Mouse (Mus musculus): Measurements from ENCODE around the gene R3hcc1l.

The R3hcc1l gene

DNA sequence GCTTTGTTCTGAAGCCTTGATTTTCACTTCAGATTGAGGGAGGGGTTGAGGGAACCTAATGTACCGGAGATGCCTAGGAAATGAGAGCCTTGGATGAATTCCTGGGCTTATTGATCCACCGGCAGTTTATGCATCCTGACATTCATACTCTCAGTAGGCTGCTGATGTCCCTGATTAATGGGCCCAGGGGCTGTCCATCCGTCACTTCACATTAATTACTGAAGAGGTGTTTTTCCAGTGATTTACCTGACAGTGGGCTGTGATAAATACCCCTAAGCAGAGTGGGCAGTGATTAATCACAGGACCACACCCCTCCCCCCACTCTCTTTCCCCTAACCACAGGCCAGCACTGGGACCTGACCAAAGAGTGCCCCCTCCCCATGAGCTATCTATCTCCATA lies 22.1 kb downstream of the R3hcc1l start:
- DNase-seq (ENCODE audit: low spot score in 2 of 2), result no peak

DNA sequence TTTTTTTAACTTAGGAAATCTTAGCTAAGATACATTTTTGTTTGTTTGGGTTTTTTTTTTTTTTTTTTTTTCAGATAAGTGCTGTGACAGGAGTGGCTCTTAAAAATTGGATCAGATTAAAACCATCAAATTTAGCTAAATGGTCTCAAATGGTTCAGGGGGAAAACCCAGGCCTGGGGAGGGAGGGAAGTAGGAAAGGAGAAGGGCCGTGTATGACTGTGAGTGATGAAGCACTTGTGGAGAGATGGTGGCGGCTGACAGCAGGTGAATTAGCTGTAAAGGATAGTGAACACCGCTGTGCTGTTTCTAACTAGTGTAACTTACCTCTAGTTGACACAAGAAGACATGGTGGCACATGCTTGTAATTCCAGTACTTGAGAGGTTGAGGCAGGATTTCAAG lies 40.1 kb downstream of the R3hcc1l start:
- DNase-seq (ENCODE audit: low spot score in 2 of 2), result no peak

DNA sequence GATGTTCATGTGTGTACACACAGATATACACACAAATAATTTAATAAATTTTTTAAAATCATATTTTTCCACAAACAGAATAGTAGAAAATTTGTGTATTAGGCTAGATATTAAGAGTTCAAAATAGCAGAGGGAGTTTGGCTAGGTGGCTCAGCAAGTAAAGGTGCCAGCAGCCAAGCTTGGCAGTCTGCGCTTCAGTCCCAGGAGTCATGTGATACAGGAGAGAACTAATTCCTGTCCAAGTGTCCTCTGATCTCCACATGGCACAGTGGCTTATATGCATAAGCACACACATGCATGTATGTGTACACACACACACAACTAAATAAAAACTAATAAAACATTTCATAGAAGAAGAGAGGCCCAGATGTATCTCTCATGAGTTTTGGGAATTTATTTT lies 43.4 kb downstream of the R3hcc1l start:
- no peak for DNase-seq (ENCODE audit: low spot score in 2 of 2)

DNA sequence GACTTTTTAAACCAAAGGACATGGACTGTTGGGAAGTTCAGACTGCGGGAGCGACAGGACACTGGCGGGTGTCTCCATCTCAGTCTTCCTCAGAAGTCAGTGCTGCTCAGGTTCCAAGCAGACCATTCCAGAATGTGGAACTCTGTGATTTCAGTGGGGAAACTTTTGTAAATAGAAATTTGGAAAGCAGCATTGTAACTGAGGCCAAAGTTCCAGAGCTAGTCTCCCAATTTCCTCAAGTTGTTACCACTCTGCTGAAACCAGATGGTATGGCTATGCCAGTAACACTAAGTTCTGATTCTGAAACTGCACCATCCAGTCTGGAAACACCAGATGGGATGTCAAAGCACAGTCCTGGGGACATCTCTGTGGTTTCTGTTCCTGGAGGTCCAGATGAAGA lies 44.4 kb downstream of the R3hcc1l start:
- no peak for DNase-seq (ENCODE audit: low spot score in 2 of 2)

DNA sequence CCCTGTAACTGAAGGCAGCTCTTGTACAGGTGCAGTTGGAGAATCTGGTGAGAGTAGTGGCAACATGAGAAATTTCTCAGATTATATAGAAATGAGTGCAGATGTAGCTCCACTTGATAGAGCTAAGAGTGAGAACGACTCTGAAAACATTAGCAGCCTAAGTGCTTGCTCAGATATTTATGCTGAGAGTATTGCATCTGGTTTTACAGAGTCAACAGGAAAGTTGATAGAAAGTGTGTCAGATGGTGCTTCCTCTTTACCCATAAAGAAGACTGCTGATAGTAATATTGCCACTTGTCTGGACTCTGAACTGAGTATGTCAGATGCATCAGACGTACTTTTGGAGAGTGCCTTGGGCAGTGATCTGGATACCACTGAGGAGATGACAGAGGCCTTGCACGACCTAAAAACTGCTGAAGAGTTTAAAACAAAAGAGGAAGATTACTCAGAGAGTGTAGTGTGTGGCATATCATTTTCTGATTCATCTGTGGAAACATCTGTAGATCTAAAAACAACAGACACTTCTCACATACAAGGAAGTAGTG lies 45.2 kb downstream of the R3hcc1l start:
- DNase-seq (ENCODE audit: low spot score in 2 of 2), result no peak

DNA sequence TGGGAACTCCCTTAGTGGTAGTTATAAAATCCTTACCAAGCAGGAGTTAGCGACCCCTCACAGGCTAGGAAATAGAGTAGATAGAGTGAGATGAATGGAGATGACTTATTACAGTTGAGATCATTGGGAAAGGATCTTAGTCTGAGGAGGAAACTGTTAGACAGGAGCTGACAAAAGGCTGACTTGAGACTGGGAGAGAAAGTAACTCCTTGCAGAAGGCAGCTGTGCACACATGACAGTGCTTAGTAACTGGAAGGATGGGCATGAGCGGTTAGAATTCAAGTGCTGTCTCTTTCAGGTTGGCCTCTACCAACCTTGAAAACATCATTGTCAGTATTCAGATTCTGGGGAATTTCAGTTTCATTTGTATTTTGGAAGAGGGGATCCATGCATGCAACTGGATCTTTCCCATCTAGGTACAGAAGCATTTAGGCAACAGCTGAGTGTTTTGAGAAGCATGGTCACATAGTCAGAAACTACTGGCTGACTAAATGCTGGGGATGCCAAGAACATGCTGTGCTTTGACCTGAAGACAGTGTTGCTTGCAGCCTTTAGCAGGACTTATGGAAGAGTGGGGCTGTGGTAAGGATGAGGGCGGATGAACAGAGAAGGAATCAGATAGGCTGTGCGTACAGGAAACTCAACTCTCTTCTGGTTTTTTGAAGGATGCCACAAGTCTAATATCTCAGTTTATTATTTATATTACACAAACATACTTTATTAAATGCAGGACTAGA lies 47.9 kb downstream of the R3hcc1l start:
- no peak for DNase-seq (ENCODE audit: low spot score in 2 of 2)

DNA sequence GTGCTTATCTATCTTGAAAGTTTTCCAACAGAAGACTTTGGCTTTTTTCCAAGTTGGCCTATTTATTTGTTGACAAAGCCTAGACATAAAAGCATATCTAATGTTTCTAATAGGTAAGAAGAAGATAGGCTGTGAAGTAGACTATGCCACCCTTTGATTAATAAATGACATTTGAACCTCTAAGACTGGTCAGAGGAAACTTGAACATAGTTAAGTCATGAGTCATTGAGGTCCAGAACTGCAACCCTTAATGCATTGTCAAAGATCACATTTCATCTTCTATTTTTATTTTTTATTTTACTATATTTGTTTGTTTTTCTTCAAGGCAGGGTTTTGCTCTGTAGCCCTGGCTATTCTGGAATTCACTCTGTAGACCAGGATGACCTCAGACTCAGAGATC lies 48.5 kb downstream of the R3hcc1l start:
- no peak for DNase-seq (ENCODE audit: low spot score in 2 of 2)

DNA sequence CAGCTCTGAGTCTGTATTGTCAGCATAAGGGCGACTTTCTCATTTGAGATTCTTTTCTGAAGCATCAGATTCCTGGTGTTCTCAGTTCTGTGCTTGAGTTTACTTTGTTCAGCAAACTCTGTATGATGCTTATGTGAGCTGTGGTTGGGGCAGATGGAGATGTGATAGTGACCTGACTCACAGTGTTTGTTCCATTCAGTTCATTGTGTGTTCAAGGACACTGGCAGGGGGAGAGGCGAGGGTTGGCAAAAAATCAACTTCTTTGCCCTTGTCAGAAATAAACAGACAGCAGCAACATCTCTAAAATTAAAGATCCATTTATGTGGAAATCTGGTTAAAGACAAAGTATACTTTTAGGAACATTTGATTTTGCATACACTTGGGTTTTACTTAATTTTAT lies 50.5 kb downstream of the R3hcc1l start:
- DNase-seq (ENCODE audit: low spot score in 2 of 2), result no peak

DNA sequence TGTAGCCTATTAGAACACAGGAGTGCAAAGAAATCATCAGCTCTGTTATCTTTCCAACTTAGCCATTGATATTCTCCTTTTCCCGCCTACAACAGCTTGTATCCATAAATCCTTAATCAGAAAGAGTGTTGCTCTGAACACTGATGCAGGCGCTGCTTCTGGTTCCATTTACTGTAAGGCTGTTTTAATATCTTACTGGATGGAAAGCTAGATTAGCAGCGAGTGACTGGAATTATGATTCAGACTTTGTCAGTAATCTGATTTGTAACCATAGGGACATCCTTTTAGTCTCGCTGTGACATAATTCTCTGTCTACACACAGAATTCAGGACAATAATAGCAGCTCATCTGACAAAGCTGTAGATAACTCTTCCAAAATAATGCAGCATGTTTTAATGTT lies 52.7 kb downstream of the R3hcc1l start:
- no peak for DNase-seq (ENCODE audit: low spot score in 2 of 2)

DNA sequence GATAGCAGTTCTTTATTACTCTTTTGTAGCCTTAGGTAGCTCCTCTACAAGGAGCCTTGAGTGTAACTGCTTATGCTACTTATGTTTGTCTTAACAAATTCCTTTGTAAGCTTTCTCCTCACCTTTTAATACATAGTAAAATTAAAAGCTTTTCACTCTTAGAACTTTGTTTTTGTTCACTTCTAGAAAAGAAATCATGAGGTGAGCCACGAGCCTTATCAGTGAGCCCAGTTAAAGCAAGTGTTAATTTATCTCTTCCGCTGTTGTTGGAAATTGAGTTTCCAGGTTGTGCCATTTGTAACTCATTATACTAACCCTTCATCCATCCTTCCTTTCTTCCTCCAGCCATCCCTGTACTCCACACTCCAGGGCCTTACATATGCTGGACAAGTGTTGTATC lies 56.8 kb downstream of the R3hcc1l start:
- no peak for DNase-seq (ENCODE audit: low spot score in 2 of 2)

DNA sequence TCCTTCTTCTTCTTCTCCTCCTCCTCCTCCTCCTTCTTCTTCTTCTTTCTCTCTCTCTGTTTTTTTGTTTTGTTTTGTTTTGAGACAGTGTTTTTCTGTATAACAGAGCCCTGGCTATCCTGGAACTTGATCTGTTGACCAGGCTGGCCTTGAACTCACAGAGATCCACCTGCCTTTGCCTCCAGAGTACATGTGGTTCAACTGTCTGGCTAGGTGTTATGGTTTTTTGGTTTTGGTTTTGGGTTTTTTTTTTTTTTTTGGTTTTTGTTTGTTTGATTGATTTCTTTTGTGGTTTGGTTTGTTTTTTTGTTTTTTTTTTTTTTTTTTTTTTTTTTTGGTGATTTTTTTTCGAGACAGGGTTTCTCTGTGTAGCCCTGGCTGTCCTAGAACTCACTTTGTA lies 58.3 kb downstream of the R3hcc1l start:
- DNase-seq (ENCODE audit: low spot score in 2 of 2), result no peak

DNA sequence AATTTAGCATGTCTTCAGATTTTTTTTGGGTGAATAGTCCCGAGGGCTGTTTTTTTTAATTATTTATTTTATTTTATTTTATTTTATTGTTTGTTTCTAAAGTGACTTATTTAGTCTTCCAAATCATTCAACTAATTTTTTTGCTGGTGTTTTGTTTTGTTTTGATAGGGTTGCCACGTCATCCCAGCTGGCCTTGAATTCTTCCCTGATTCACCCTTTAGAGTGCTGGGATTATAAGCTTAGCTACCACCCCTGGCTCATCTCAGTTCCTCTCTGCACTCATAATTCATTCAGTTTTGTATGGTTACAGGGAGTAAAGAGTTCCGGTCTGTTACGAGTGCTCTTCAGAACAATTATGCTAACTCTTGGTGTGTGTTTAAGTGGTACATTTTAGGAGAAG lies 60.1 kb downstream of the R3hcc1l start:
- no peak for DNase-seq (ENCODE audit: low spot score in 2 of 2)

DNA sequence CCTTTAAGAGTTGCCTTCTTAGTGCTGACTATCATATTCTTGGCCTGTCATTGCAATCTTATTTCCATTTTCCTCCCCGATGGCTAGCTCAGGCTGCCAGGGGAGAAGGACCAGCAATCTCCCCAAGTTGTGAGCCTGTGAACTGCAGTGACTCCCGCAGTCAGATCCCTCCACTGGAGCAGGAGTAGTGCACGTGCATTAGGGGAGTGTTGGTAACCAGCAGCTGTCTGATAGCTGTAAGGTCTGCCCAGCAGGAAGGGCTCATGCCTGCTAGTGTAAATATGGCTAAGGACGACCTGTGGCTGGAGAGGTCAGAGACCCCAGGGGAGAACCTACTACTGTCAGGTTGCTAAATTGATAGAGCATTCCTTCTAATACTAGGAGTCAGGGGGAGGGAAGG lies 62.1 kb downstream of the R3hcc1l start:
- DNase-seq (ENCODE audit: low spot score in 2 of 2), result no peak

DNA sequence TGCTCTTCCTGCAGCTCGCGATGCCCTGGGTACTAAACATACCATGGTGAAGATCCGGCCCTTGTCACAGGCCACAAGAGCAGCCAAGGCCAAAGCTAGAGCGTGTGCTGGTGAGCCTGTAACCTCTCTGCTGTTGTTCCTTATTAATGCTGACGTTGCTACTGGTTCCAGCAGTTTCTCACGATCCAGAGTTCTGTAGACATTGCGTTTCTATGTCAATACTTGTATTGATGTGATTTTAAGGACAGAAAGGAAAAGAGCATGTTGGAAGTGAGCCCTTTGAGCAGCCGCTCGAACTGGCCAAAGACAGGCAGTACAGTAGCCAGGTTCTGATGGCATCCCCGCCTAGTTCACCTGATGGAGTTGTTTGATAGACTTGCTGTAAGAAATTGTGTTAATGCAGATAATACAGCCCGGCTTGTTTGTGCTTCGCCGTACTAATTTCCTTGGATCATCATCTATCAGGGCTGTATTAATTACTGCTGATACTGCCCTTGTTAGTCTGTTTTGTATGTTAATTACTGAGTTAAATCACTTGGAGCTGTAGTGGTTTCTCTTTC lies 64.3 kb downstream of the R3hcc1l start:
- no peak for DNase-seq (ENCODE audit: low spot score in 2 of 2)

DNA sequence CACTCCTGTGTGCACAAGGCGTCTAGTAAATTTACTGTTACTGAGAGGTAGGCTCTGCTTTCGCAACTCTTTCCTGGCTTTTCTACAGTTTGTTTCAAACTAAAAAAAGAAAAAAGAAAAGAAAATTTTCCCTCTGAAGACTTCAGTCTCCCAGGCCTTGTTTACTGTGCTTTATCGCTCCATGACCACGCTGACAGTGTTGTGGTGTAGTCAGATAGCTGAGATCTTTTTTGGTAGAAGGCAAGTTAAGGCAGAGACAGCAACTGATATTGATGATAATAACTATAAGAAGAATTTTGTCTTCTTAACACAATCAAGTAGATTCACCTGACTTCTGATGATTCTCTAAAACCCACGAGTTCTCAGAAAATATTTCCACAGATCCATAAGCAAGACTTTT lies 65.1 kb downstream of the R3hcc1l start:
- DNase-seq (ENCODE audit: low spot score in 2 of 2), result no peak

DNA sequence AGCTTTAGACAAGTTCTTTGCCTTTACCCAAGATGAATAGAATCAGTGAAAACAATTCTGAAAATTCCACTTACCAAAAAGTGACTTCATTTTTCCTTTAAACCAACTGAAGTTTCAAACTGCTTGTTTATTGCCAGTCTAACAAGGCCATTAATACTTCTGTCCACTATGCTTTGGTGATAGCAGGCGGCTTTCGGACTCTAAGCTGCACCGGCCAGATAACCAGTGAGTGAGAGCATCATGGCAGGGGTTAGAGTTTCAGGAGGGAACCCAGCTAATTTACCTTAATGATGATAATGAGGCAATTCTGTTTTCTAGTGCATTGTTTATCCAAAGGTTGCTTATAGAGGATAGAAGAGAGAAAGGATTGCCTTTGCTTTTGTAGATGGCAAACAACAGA lies 65.6 kb downstream of the R3hcc1l start:
- no peak for DNase-seq (ENCODE audit: low spot score in 2 of 2)

DNA sequence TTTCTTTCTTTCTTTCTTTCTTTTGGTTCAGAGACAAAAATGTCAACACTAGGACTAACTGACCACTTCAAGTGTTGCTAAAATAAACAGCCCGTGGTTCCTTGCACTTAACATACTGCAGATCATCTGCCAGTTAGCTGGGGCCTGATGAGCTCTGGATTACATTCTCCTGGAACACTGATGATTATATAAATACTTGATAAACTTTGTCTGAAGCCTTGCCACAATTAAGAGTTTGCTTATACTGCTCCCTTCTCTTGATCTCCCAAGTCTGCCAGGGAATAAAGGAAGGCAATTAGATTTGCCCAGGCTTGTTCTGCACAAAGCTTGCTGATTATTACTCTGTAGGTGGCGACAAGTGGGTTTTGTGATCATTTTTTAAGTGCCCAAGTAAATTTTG lies 69.1 kb downstream of the R3hcc1l start:
- DNase-seq (ENCODE audit: low spot score in 2 of 2), result no peak

DNA sequence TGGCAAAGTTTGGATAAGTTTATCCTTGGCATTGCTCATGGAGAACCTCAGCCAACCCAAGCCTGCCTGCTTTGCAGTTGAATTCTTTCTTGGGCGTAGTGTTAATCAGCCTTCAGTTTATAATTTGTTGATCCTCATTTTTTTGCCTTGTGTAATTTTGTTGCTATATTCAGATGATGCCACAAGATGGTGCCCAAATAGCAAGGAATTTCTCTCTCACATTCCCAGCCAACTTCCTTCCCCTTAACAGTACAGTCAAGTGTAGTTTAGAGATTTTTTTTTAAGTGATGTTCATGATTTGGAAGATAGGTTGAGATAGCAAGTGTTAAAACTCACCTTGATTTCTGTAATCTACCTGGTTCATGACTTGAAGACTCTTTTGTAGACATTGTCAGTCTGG lies 70.7 kb downstream of the R3hcc1l start:
- DNase-seq (ENCODE audit: low spot score in 2 of 2), result no peak

DNA sequence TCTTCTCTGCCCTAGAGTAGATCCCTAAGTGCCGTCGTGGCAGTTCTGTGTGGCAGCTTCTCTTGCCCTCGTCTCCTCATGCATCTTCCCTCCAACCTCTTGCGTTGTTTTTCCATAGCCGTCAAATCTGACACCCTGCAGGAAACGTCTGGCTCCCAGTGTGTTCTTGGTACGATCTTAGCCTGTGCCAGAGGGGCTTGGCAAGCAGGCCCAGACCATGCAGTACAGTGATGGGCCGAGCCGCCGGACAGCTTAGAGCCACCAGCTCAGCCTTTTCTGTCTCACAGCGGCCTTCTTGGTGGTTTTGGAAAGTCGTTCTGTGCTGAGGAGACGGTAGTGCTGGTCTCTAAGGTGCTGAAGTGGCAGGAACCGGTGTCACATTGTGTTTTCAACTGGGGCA lies 73.0 kb downstream of the R3hcc1l start:
- DNase-seq (ENCODE audit: low spot score in 2 of 2), result no peak

DNA sequence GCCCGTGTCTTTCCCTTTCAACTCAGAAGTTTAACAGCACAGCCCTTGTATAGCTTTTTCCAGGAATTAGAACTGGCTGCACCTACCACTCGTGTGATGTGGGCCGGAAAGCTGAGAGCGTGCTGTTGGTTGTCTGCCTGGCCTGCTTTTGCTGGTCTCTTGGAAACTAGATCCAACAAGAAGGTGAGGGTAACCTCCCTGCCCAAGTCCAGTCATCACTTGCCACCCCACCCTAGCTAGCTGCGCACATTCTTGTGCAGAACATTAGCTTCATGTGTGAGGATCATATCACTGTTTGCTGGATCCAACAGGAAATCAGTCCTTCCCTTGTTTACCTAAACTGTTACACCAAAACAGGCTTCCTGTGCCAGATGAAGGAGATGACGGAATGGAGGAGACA lies 74.9 kb downstream of the R3hcc1l start:
- DNase-seq (ENCODE audit: low spot score in 2 of 2), result no peak

DNA sequence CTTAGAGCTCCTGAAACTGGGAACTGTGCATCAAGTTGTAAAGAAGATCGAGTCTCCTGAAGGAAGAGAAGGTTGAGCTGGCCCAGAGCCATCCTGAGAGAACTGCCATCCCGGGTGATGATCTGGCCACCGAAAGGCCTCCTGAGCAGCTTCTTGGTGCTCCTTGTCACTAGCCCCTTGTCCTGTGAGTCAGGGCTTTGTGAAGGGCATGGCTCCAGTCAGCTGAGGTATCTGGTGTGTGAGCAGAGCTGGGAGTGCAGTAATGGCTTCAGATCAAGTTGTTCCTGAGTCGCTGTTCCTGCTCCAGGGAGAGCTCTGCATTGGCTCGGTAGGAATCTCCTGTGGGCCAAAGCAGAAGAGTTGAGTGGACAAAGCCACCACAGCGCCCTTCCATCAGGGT lies 76.5 kb downstream of the R3hcc1l start:
- DNase-seq (ENCODE audit: low spot score in 2 of 2), result no peak

DNA sequence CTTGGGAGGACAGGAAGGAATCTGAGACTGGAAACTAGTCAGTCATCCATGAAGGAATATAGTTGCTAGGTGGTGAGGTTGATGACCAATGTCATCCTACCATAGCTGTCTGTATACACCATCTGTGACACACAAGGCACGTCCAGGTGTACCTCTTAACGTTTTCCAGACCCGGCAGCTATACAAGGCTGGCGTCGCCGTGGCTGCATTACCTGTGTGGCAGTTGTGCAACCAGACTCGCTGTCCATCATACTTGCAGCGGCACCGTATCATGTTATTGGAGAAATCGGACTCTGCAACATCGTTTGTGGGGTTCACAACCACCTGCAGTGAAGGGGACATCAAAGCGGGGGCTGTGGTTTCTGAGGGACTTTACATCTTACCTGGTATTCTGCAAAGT lies 78.7 kb downstream of the R3hcc1l start:
- DNase-seq (ENCODE audit: low spot score in 2 of 2), result no peak

DNA sequence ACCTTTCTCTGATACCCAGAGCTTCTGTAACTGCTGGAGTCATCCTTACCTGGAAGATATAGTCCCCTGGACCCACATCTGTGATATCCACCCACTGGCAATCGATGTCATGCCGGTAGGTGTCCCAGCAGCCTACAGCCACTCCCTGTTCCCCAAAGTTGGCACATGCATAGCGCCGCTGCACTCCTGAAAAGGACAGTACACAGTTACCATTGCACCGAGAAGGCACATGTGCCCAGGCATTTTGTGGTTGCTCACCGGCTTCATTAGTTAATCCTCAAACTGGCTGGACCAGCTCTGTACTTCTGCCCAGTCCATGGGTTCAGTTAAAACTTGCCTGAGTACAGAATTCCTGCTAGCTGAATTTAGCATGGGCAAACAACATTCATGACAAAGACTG lies 79.3 kb downstream of the R3hcc1l start:
- no peak for DNase-seq (ENCODE audit: low spot score in 2 of 2)

DNA sequence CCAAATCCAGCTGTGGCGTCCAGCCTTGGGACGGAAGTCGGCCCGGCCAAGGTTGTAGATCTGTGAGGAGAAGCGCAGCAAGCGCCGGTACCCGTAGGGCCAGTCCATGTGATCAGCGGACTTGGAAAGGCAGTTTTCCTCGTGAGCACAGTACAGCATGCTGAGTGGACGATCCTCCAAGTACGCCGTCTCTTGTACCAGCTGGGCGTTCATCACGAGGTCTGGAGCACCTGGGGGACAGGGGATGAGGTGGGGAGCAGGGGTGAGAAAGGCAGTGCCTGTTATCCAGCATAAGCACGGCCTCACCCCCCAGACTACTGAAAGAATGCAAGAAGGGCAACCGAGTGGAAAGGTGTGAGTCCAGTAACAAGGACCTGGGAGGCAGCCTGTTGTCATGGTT lies 81.3 kb downstream of the R3hcc1l start:
- no peak for DNase-seq (ENCODE audit: low spot score in 2 of 2)

All from natural killer cell, adult 2 months (primary cell).